Mouse (Mus musculus) neural tube, embryonic 14.5 days (tissue): Measurements from ENCODE around the gene Cfap74. TPM values are rescaled to one million over a fixed set of nuclear protein-coding genes. Genes with fewer than 3 reads are reported as not detected.
A peak's percentile ranks its signal among the peaks of the same experiment; 100 is the strongest.

ENCODE experiments used
- ATAC-seq: fragments of 200-750 bp; cut with Nextera tagmentation; 2 replicates; pipeline ENCODE4 v1.8.0; 2017; ENCODE audit warnings: low read depth, mild to moderate bottlenecking, moderate TSS enrichment, moderate library complexity
- H3K27ac ChIP-seq: fragments of 300-500 bp; sonication (generic); 2 replicates; pipeline ENCODE4 v1.5.1; 2014; ENCODE audit warnings: low read depth, mild to moderate bottlenecking, control low read depth, low read length, moderate library complexity, mixed read lengths
- H3K27me3 ChIP-seq: fragments of 300-500 bp; sonication (generic); 2 replicates; pipeline ENCODE4 v1.6.1; 2014; ENCODE audit warnings: low read length; ENCODE audit not compliant: control insufficient read depth, insufficient read depth
- H3K36me3 ChIP-seq: fragments of 300-500 bp; sonication (generic); 2 replicates; pipeline ENCODE4 v1.6.1; 2014; ENCODE audit warnings: low read length, mixed read lengths; ENCODE audit not compliant: control insufficient read depth, insufficient read depth
- H3K4me1 ChIP-seq: fragments of 300-500 bp; sonication (generic); 2 replicates; pipeline ENCODE4 v1.6.1; 2014; ENCODE audit warnings: low read length; ENCODE audit not compliant: control insufficient read depth, insufficient read depth
- H3K4me2 ChIP-seq: fragments of 300-500 bp; sonication (generic); 2 replicates; pipeline ENCODE4 v1.6.1; 2014; ENCODE audit warnings: mild to moderate bottlenecking, low read depth, low read length, control low read depth
- H3K4me3 ChIP-seq: fragments of 300-500 bp; sonication (generic); 2 replicates; pipeline ENCODE4 v1.5.1; 2014; ENCODE audit warnings: low read depth, low read length, control low read depth, mixed read lengths
- H3K9ac ChIP-seq: fragments of 300-500 bp; sonication (generic); replicated peaks from 2 replicates; pipeline ENCODE4 v1.6.1; 2014; ENCODE audit warnings: low read depth, mild to moderate bottlenecking, control low read depth, low read length, mixed read lengths
- H3K9me3 ChIP-seq: fragments of 300-500 bp; sonication (generic); 2 replicates; pipeline ENCODE4 v1.6.1; 2016; ENCODE audit warnings: low read length; ENCODE audit not compliant: control insufficient read depth
- WGBS: fragments of 180-500 bp; shearing (Covaris S2); extraction: QIAGEN DNeasy Blood & Tissue Kit; methylation state at CpG from one replicate; pipeline ENCODE4 v1.1.7; 2014; 5-methylcytosine and 5-hydroxymethylcytosine counted together
- polyA plus RNA-seq: library from polyadenylated mRNA; unstranded; fragments of >200 nt; fragmentation: Nextera tagmentation; extraction: Ambion mirVana; gene quantifications from 2 replicates; pipeline ENCODE4 v1.2.1, GENCODE M21; 2014

Cfap74 gene
- polyA plus RNA-seq, 1 experiment from 2014 or later = 4.8 TPM

GRCm38 (mm10) chr4:155397511-155398221 is 11.3 kb upstream of the Cfap74 start, which contains the start of gene Gabrd:
Gene Gabrd, minus strand, starts transcription at chr4:155398112.
- H3K9ac ChIP-seq = peak within 1 kb of the TSS; percentile 25; the same call in 1 of the 2 replicates
- ATAC-seq = no peak
- no peaks in the 10 kb centered on the region for H3K36me3 ChIP-seq
- H3K27me3 ChIP-seq = peaks cover 29% of the 10 kb centered on the region
- H3K9me3 ChIP-seq = no peaks in the 10 kb centered on the region
- under 1% methylated on average over 57 of the region's 57 CpGs for WGBS
- H3K4me1 ChIP-seq = 0 out of 2 replicates have a peak, but pooled peaks cover 3% of the 10 kb centered on the region
- H3K27ac ChIP-seq = no peak within 1 kb of the TSS
- peak within 1 kb of the TSS; percentile 30 for H3K4me3 ChIP-seq
- H3K4me2 ChIP-seq = peak within 1 kb of the TSS; percentile 68

GRCm38 (mm10) chr4:155398222-155398540 is 10.8 kb upstream of the Cfap74 start:
- H3K9ac ChIP-seq = peak overlapping the region; percentile 25; the same call in 1 of the 2 replicates
- H3K9me3 ChIP-seq = no peaks in the 10 kb centered on the region
- H3K27ac ChIP-seq = no peak overlapping the region
- H3K4me1 ChIP-seq = 0 out of 2 replicates have a peak, but pooled peaks cover 3% of the 10 kb centered on the region
- peaks cover 26% of the 10 kb centered on the region for H3K27me3 ChIP-seq
- WGBS = 5% methylated on average over 9 of the region's 9 CpGs
- H3K4me2 ChIP-seq = peak overlapping the region; percentile 68
- no peaks in the 10 kb centered on the region for H3K36me3 ChIP-seq
- peak overlapping the region; percentile 30 for H3K4me3 ChIP-seq
- ATAC-seq = no peak

GRCm38 (mm10) chr4:155401121-155401520 is 7.9 kb upstream of the Cfap74 start:
- WGBS = 69% methylated on average over 7 of the region's 7 CpGs
- Histone ChIP-seq H3K27ac (no peak overlapping the region), H3K4me1 (0 out of 2 replicates have a peak, but pooled peaks cover 3% of the 10 kb centered on the region), H3K4me2 (no peak overlapping the region), H3K9me3 (no peaks in the 10 kb centered on the region), H3K36me3 (no peaks in the 10 kb centered on the region), H3K27me3 (peaks cover 21% of the 10 kb centered on the region), H3K4me3 (no peak overlapping the region), H3K9ac (no peak overlapping the region)
- ATAC-seq = no peak

- Histone ChIP-seq H3K36me3 (no peaks in the 10 kb centered on the region), H3K9me3 (no peaks in the 10 kb centered on the region), H3K4me1 (0 out of 2 replicates have a peak, but pooled peaks cover 3% of the 10 kb centered on the region), H3K9ac (no peak overlapping the region), H3K27me3 (peaks cover 10% of the 10 kb centered on the region), H3K4me3 (no peak overlapping the region), H3K4me2 (no peak overlapping the region), H3K27ac (no peak overlapping the region)
- WGBS = 39% methylated on average over 1 of the region's 1 CpGs
- no peak for ATAC-seq
Observed at GRCm38 (mm10) chr4:155402489-155402888, 6.5 kb upstream of the Cfap74 start.

- peak overlapping the region; percentile 54 for H3K4me3 ChIP-seq
- peaks cover 3% of the 10 kb centered on the region; the same call in 1 of the 2 replicates for H3K4me1 ChIP-seq
- ATAC-seq = peak; percentile 39; the same call in 1 of the 2 replicates
- H3K9ac ChIP-seq = peak overlapping the region; percentile 34; the same call in 1 of the 2 replicates
- peak overlapping the region; percentile 97 for H3K4me2 ChIP-seq
- H3K9me3 ChIP-seq = no peaks in the 10 kb centered on the region
- no peak overlapping the region; the same call in 1 of the 2 replicates for H3K27ac ChIP-seq
- H3K27me3 ChIP-seq = no peaks in the 10 kb centered on the region
- H3K36me3 ChIP-seq = no peaks in the 10 kb centered on the region
- under 1% methylated on average over 8 of the region's 8 CpGs for WGBS
Observed at GRCm38 (mm10) chr4:155408695-155409057, 314 bp upstream of the Cfap74 start.

GRCm38 (mm10) chr4:155412124-155412523 is 3.1 kb downstream of the Cfap74 start:
- no peaks in the 10 kb centered on the region for H3K36me3 ChIP-seq
- H3K4me1 ChIP-seq = peaks cover 3% of the 10 kb centered on the region; the same call in 1 of the 2 replicates
- H3K9me3 ChIP-seq = no peaks in the 10 kb centered on the region
- ATAC-seq = no peak
- H3K9ac ChIP-seq = no peak overlapping the region
- H3K4me3 ChIP-seq = no peak overlapping the region
- WGBS = 94% methylated on average over 6 of the region's 6 CpGs
- no peak overlapping the region for H3K4me2 ChIP-seq
- no peak overlapping the region for H3K27ac ChIP-seq
- H3K27me3 ChIP-seq = no peaks in the 10 kb centered on the region

GRCm38 (mm10) chr4:155413641-155414335 is 4.8 kb downstream of the Cfap74 start:
- H3K4me3 ChIP-seq = no peak overlapping the region
- 96% methylated on average over 11 of the region's 11 CpGs for WGBS
- no peaks in the 10 kb centered on the region for H3K9me3 ChIP-seq
- H3K4me2 ChIP-seq = no peak overlapping the region
- peaks cover 3% of the 10 kb centered on the region; the same call in 1 of the 2 replicates for H3K4me1 ChIP-seq
- H3K36me3 ChIP-seq = no peaks in the 10 kb centered on the region
- no peak for ATAC-seq
- H3K9ac ChIP-seq = no peak overlapping the region
- no peak overlapping the region for H3K27ac ChIP-seq
- no peaks in the 10 kb centered on the region for H3K27me3 ChIP-seq

- H3K36me3 ChIP-seq = no peaks in the 10 kb centered on the region
- H3K4me1 ChIP-seq = peaks cover 3% of the 10 kb centered on the region; the same call in 1 of the 2 replicates
- no peaks in the 10 kb centered on the region for H3K9me3 ChIP-seq
- H3K4me3 ChIP-seq = no peak overlapping the region
- H3K27me3 ChIP-seq = no peaks in the 10 kb centered on the region
- no peak overlapping the region for H3K27ac ChIP-seq
- no peak overlapping the region for H3K9ac ChIP-seq
- no peak for ATAC-seq
- H3K4me2 ChIP-seq = no peak overlapping the region
- 86% methylated on average over 9 of the region's 9 CpGs for WGBS
Observed at GRCm38 (mm10) chr4:155414656-155415235, 5.8 kb downstream of the Cfap74 start.

- Histone ChIP-seq H3K27me3 (no peaks in the 10 kb centered on the region), H3K36me3 (no peaks in the 10 kb centered on the region), H3K4me2 (no peak overlapping the region), H3K4me1 (no peaks in the 10 kb centered on the region), H3K9me3 (no peaks in the 10 kb centered on the region), H3K9ac (no peak overlapping the region), H3K4me3 (no peak overlapping the region), H3K27ac (no peak overlapping the region)
- no peak for ATAC-seq
- 95% methylated on average over 3 of the region's 3 CpGs for WGBS
Observed at GRCm38 (mm10) chr4:155420137-155420536, 11.1 kb downstream of the Cfap74 start.
